Mouse (Mus musculus) limb, embryonic 15.5 days (tissue): ENCODE data around the gene Rras2. TPM values are rescaled to one million over a fixed set of nuclear protein-coding genes. Genes with fewer than 3 reads are reported as not detected.

Experiments
- ATAC-seq: fragments of 200-750 bp; cut with Nextera tagmentation; 2 replicates; pipeline ENCODE4 v1.8.0; 2017; ENCODE audit warnings: low read depth, moderate TSS enrichment; ENCODE audit not compliant: insufficient number of reproducible peaks, low FRiP score, low TSS enrichment
- H3K27ac ChIP-seq: fragments of 300-500 bp; sonication (generic); 2 replicates; pipeline ENCODE4 v1.5.1; 2015; ENCODE audit warnings: moderate library complexity, mild to moderate bottlenecking, inconsistent platforms
- H3K27me3 ChIP-seq: fragments of 300-500 bp; sonication (generic); 2 replicates; pipeline ENCODE4 v1.6.1; 2015; ENCODE audit warnings: inconsistent platforms
- H3K36me3 ChIP-seq: fragments of 300-500 bp; sonication (generic); 2 replicates; pipeline ENCODE4 v1.6.1; 2015; ENCODE audit warnings: inconsistent platforms
- H3K4me1 ChIP-seq: fragments of 300-500 bp; sonication (generic); 2 replicates; pipeline ENCODE4 v1.6.1; 2015; ENCODE audit warnings: inconsistent platforms
- H3K4me2 ChIP-seq: fragments of 300-500 bp; sonication (generic); 2 replicates; pipeline ENCODE4 v1.6.1; 2015; ENCODE audit warnings: mild to moderate bottlenecking, inconsistent platforms
- H3K4me3 ChIP-seq: fragments of 300-500 bp; sonication (generic); 2 replicates; pipeline ENCODE4 v1.5.1; 2015; ENCODE audit warnings: mild to moderate bottlenecking, inconsistent platforms
- H3K9ac ChIP-seq: fragments of 300-500 bp; sonication (generic); 2 replicates; pipeline ENCODE4 v1.6.1; 2015; ENCODE audit warnings: inconsistent platforms
- H3K9me3 ChIP-seq: fragments of 300-500 bp; sonication (generic); 2 replicates; pipeline ENCODE4 v1.6.1; 2016; ENCODE audit warnings: inconsistent platforms
- WGBS: fragments of 180-500 bp; shearing (Covaris S2); methylation state at CpG from one replicate; pipeline ENCODE4 v1.1.7; 2015; 5-methylcytosine and 5-hydroxymethylcytosine counted together
- polyA plus RNA-seq: library from polyadenylated mRNA; unstranded; fragments of >200 nt; fragmentation: Nextera tagmentation; extraction: Ambion mirVana; gene quantifications from 2 replicates; pipeline ENCODE4 v1.2.1, GENCODE M21; 2015

Gene Rras2
- polyA plus RNA-seq, 1 experiment from 2014 or later: 18.1 TPM

DNA sequence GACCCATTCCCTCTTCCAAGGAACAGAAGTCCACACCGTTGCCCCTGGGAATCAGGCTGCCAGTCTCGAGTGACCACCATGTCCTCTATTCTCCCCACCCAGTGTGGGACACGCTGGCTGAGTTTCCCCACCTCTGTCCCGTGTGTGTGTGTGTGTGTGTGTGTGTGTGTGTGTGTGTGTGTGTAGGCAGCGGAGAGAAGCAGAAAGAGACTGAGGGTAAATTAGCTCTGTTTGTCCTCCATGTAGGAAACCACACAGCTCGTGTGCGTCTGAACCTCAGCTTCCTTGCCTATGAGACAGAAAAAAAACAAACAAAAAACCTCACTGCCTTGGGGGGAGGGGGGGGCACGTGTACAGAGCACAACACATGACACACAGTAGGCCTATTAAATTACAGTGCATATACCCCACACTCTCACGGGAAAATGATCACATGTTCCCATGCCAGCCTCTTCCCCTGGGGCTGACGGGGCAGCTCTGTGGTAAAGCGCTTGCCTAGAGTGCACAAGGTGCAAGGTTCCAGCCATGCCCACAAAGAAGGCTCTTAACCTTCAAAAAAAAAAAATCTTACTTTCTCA, 48.5 kb downstream of the Rras2 start:
- H3K9me3 ChIP-seq: no peaks in the 10 kb centered on the region
- H3K9ac ChIP-seq: no peak overlapping the region

DNA sequence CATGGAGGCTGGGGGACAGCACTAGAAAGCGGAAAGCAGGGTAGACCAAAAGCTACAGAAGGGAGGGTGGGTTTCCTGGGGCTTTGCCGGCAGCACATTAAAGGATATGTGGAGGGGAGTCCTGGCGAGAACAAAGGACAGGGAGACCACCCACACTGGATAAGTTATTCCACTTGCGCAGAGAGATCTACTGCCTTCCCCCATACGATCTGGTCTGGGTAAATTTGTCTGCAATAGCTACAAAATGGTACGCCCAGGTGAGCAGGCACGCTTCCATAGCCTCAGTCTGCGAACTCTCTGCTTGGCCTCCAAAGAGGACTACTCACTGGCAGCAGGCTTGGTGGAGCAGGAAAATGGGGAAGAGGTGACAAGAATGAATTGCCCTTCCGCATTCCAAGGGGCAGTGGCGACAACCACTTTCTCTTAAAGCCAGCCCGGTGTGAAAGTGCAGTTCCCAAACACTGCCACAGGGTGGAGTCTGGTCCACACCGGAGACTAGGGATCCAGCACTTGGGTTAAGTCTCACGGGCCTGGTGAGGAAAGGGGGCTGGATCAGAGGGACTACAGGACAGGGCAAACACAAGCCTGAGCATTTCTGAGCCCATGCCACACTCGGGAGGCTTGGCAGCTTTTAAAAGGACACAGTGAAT, 50.9 kb downstream of the Rras2 start:
- H3K27ac ChIP-seq: peak overlapping the region; percentile 52
- H3K36me3 ChIP-seq: no peaks in the 10 kb centered on the region
- H3K4me3 ChIP-seq: peak overlapping the region; percentile 35
- no peak overlapping the region for H3K9ac ChIP-seq
- peak overlapping the region; percentile 61 for H3K4me2 ChIP-seq
- no peaks in the 10 kb centered on the region for H3K9me3 ChIP-seq
- H3K27me3 ChIP-seq: no peaks in the 10 kb centered on the region
- ATAC-seq: peak; percentile 56; the same call in 1 of the 2 replicates
- WGBS: 6% methylated on average over 14 of the region's 14 CpGs
- H3K4me1 ChIP-seq: peaks cover 17% of the 10 kb centered on the region

More for the DNA sequence above, 48.5 kb downstream of the Rras2 start:
- Histone ChIP-seq H3K4me2 (no peak overlapping the region), H3K27ac (no peak overlapping the region), H3K4me3 (no peak overlapping the region), H3K27me3 (no peaks in the 10 kb centered on the region), H3K36me3 (no peaks in the 10 kb centered on the region), H3K4me1 (peaks cover 22% of the 10 kb centered on the region)
- ATAC-seq: no peak
- WGBS: 69% methylated on average over 11 of the region's 11 CpGs

DNA sequence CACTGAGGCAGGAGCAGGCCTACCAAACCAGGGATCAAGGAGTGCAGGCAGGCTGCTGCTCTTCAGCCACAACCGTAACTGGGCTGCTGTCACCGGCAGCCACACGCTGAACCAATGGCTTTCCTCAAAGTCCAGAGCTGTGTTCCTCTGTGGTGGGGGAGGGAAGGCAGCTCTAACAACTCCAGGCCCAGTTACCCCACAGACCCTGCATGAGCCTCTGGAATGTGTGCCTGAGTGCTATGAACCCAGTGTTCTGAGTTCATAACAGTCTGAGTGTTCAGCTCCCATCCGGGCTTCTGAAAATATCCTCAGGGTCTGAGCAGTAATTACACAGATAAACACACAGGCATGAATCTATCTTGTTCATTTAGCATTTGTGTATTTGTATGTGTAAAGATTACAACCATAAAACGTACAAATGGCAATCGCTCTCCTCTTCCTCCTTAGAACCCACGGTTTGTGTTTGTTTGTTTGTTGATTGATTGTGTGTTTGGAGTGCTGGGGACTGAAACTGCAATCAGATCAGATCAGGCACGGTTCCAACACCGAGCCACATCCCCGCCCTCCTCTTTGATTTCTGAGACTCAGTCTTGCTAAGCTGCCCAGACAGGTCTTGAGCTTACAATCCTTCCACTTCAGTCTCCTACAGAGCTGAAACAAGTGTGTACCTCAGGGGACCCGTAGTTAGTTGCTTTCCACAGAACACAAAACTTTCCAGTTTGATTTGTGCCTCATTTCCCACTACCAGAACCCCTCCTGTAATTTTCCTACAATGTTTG, 52.0 kb downstream of the Rras2 start:
- no peak for ATAC-seq
- Histone ChIP-seq H3K9me3 (no peaks in the 10 kb centered on the region), H3K4me1 (peaks cover 16% of the 10 kb centered on the region), H3K27me3 (no peaks in the 10 kb centered on the region), H3K36me3 (no peaks in the 10 kb centered on the region), H3K4me2 (0 out of 2 replicates have a peak overlapping the region, but pooled peaks have one; percentile 61), H3K27ac (peak overlapping the region; percentile 52), H3K9ac (no peak overlapping the region), H3K4me3 (no peak overlapping the region)
- 26% methylated on average over 11 of the region's 11 CpGs for WGBS

DNA sequence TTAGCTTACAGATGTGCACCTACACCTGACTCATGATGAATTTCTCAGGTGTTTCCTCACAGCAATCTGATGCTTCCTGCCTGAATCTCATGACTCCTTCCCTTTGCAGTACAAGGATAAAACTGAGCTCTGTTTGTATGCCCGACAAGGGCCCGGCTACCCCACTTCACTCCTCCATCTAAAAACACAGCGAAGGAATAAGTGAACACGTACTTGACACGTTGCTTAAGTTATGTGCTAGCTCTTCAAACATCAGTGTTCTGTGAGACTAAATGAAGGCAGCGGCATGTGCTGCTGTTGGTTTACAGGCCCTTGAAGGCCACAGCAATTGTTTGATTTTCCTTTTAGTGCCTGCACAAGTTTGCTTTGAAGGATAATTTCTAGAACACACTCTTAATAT, 53.6 kb downstream of the Rras2 start:
- Histone ChIP-seq H3K4me3 (no peak overlapping the region), H3K27ac (no peak overlapping the region), H3K9ac (no peak overlapping the region), H3K27me3 (no peaks in the 10 kb centered on the region), H3K36me3 (no peaks in the 10 kb centered on the region), H3K4me2 (no peak overlapping the region), H3K4me1 (peaks cover 16% of the 10 kb centered on the region), H3K9me3 (no peaks in the 10 kb centered on the region)
- no peak for ATAC-seq
- 73% methylated on average over 6 of the region's 6 CpGs for WGBS

DNA sequence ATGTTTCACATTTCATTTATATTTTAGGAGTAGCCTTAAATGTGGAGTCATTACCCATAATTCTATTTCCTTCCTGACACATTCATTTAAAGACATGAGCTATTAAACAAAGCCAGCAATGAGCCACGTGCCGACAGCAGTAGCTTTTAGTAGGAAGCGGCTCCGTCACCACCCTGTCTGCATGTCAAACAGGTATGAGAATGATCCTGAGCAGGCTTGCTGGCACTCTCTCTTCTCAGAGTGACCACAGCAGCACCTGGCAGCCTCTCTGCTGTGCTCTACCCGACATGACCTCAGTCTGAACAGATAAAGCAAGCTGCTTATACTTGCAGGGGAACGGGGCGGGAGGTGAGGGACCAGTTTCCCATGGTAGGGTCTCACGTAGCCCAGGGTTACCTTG, 54.0 kb downstream of the Rras2 start:
- H3K9ac ChIP-seq: no peak overlapping the region
- peaks cover 16% of the 10 kb centered on the region for H3K4me1 ChIP-seq
- no peaks in the 10 kb centered on the region for H3K36me3 ChIP-seq
- ATAC-seq: no peak
- no peak overlapping the region for H3K27ac ChIP-seq
- H3K9me3 ChIP-seq: no peaks in the 10 kb centered on the region
- H3K27me3 ChIP-seq: no peaks in the 10 kb centered on the region
- no peak overlapping the region for H3K4me3 ChIP-seq
- no peak overlapping the region for H3K4me2 ChIP-seq
- WGBS: 51% methylated on average over 8 of the region's 8 CpGs

DNA sequence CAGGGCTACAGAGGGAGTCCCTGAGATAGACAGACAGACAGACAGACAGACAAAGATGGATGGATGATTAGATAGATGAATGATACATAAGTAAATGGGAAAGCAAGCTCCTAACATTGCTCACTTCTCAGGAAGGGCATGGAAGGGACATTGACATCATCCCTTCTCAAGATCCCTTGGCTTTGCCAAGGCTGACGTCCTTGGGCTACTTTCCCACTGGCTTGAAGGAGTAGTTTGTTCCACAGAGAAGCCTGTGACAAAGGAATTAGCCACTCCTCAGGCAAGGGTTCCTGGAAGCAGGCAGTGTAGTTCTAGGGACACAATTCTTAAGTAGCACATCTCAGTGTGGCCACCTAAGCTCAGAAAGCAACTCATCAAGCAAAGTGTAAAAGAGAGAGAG, 55.1 kb downstream of the Rras2 start:
- Histone ChIP-seq H3K4me1 (peaks cover 16% of the 10 kb centered on the region), H3K36me3 (no peaks in the 10 kb centered on the region), H3K4me3 (no peak overlapping the region), H3K9me3 (no peaks in the 10 kb centered on the region), H3K27me3 (no peaks in the 10 kb centered on the region), H3K27ac (no peak overlapping the region), H3K9ac (no peak overlapping the region), H3K4me2 (no peak overlapping the region)
- ATAC-seq: no peak
- WGBS: 50% methylated on average over 1 of the region's 1 CpGs

DNA sequence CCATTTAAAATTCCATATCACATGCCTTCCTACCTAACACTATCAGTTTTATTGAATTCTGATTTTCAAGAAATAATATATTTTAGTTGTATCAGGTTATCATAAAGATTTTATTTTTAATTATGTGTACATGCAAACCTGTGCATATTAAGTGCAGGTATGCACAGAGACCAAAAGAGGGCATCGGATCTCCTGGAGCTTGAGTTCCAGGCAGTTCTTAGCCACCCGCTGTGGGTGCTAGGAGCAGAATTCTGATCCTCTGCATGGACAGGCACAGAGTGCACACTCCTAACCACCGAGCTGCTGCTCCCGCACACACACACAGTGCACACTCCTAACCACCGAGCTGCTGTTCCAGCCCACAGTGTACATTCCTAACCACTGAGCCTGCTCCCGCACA, 57.1 kb downstream of the Rras2 start:
- H3K27ac ChIP-seq: no peak overlapping the region
- WGBS: 95% methylated on average over 6 of the region's 6 CpGs
- no peak overlapping the region for H3K4me2 ChIP-seq
- no peak for ATAC-seq
- H3K36me3 ChIP-seq: no peaks in the 10 kb centered on the region
- no peak overlapping the region for H3K4me3 ChIP-seq
- peaks cover 6% of the 10 kb centered on the region for H3K4me1 ChIP-seq
- no peaks in the 10 kb centered on the region for H3K9me3 ChIP-seq
- H3K27me3 ChIP-seq: no peaks in the 10 kb centered on the region
- no peak overlapping the region for H3K9ac ChIP-seq

DNA sequence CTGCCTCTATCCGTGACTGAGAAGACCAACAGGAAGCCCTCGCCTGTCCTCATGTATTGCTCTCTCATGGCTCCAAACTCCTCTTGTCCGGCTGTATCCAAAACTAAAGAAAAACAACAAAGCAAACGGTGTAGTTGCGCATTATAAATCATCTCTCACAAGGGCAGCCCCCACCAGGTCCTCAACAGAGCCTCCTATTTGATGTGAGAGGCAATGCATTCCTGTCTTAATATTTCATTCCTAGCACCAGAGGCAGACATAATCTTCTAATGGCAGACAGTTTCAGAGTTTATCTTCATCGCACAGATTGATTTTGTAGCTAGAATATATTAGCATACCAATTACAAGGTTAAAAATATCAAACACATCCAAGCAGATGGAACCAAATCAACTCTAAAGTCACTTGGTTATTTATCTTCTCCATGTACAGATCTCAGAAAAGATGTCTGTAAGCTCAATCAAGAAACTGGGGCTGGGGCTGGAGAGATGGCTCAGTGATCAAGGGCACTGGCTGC, 58.6 kb downstream of the Rras2 start:
- no peaks in the 10 kb centered on the region for H3K9me3 ChIP-seq
- ATAC-seq: no peak
- no peak overlapping the region for H3K4me2 ChIP-seq
- no peak overlapping the region for H3K27ac ChIP-seq
- no peaks in the 10 kb centered on the region for H3K36me3 ChIP-seq
- no peak overlapping the region for H3K4me3 ChIP-seq
- 81% methylated on average over 6 of the region's 6 CpGs for WGBS
- no peaks in the 10 kb centered on the region for H3K27me3 ChIP-seq
- H3K4me1 ChIP-seq: peaks cover 4% of the 10 kb centered on the region; the same call in 1 of the 2 replicates
- H3K9ac ChIP-seq: no peak overlapping the region

DNA sequence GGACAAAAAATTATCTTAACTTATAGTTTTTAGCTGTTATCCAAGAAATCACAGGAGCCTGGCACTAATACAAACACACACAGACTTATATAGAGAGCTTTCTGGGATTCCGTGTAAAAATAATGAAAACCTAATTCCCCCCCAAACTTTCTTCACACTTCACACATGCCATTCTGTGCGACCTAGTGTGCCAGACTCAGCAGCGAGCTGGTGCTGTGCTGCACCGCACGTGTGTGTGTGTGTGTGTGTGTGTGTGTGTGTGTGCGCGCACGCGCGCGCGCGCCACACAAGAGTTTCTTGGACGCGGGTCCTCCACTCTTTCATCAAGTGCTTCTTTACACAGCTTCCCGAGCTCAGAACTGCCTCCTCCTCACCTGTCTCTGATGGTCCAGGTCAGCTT, 59.4 kb downstream of the Rras2 start:
- Histone ChIP-seq H3K9ac (no peak overlapping the region), H3K4me2 (no peak overlapping the region), H3K27me3 (no peaks in the 10 kb centered on the region), H3K4me1 (no peaks in the 10 kb centered on the region), H3K27ac (no peak overlapping the region), H3K36me3 (no peaks in the 10 kb centered on the region), H3K4me3 (no peak overlapping the region), H3K9me3 (no peaks in the 10 kb centered on the region)
- ATAC-seq: no peak
- WGBS: 92% methylated on average over 16 of the region's 16 CpGs

DNA sequence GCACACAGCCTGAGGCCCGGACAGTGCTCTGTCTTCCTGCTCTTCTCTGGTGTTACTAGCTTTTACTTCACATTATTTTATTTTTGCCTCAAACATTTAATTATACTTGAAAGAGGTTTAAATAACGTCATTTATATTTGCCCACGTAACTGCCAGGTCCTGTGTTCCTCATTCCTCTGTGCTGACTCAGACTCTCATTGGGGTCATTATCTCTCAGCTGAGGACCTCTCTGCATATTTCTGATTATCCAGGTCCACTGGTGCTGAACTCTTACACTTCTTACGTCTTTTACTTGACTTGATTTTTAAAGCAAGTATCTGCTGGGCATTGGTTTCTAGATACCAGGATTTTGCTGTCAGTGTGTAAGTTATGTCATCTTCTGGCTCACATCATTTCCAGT, 63.9 kb downstream of the Rras2 start:
- no peaks in the 10 kb centered on the region for H3K4me1 ChIP-seq
- H3K4me2 ChIP-seq: no peak overlapping the region
- no peak overlapping the region for H3K9ac ChIP-seq
- H3K36me3 ChIP-seq: peaks cover 7% of the 10 kb centered on the region; the same call in 1 of the 2 replicates
- 72% methylated on average over 4 of the region's 4 CpGs for WGBS
- H3K27ac ChIP-seq: no peak overlapping the region
- no peaks in the 10 kb centered on the region for H3K27me3 ChIP-seq
- no peak for ATAC-seq
- no peaks in the 10 kb centered on the region for H3K9me3 ChIP-seq
- H3K4me3 ChIP-seq: no peak overlapping the region

DNA sequence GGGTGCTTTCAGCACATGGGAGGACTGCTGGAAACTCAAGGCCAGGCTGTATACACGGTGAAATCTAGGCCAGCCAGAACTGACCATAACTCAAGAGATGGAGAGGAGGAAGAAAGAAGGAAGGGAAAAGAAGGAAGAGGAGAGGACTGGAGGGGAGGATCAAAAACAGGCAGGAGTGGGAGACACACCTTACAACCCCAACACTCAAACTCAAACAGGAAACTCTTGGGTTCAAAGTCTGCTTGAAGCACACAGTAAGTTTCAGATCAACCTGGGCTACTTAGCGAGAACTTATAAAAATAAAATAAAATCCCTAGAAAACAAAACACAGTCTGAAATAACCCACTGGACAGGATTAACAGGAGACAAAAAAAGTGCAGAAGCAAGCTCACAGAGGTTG, 71.8 kb downstream of the Rras2 start:
- Histone ChIP-seq H3K4me1 (peaks cover 10% of the 10 kb centered on the region), H3K9ac (no peak overlapping the region), H3K4me3 (no peak overlapping the region), H3K9me3 (no peaks in the 10 kb centered on the region), H3K27ac (no peak overlapping the region), H3K36me3 (peaks cover 7% of the 10 kb centered on the region; the same call in 1 of the 2 replicates), H3K4me2 (no peak overlapping the region), H3K27me3 (no peaks in the 10 kb centered on the region)
- ATAC-seq: no peak
- WGBS: 83% methylated on average over 2 of the region's 2 CpGs
